Mouse (Mus musculus) heart, postnatal 14 days (tissue): Measurements from ENCODE around the gene Phox2a. TPM values are rescaled to one million over a fixed set of nuclear protein-coding genes. Genes with fewer than 3 reads are reported as not detected.

Source experiments
- DNase-seq, 2 experiments: peaks; one replicate each; pipeline ENCODE4 v3.0.0; 2021 to 2022
- intact Hi-C: fragments of 180-260 bp; cut with DNase I; formaldehyde crosslinking; loops from one replicate; pipeline ENCODE4 v1.15.1; 2025
- long read RNA-seq, 2 experiments: library from polyadenylated mRNA; stranded (forward); transcript quantifications; one replicate each; pipeline ENCODE4 v2.0.0; 2021
- total RNA-seq, 2 experiments: library from RNA; stranded (reverse); gene quantifications; 2 replicates each; pipeline ENCODE4 v1.2.3; 2021

The Phox2a gene
- under 1 TPM; 0.50 to 0.61 TPM for total RNA-seq
- long read RNA-seq, experiment 1 = 0 reads
- long read RNA-seq, experiment 2 = 0 reads

- intact Hi-C loops = no loop called here
- DNase-seq = no peak
These were observed at the start of gene Phox2a for GRCm38 (mm10) chr7:101817861-101818401. Phox2a (plus strand) TSS chr7:101818313.

- intact Hi-C loops = no loop called here
These were observed 48.1 kb upstream of the Phox2a start for GRCm38 (mm10) chr7:101770051-101770450.

DNA sequence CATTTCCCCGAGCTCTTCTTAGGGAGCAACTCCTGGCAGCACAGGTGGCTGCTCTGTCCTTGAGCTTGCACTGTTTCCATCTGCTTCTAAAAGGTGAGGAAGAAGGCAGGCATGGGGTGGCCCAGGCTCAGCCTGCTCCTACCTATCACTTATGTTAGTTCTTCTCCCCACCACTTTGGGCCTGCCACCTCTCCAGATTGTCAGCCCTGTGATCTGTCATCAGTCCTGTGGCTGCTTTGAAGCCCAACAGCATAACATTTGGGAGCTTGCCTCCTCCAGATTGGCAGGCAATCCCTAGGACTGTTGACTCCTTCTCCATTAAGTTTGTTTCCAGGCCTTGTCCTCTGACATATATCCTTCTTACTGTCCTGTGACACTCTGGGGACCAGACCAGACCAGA lies 46.5 kb upstream of the Phox2a start:
- DNase-seq = no peak
- intact Hi-C loops = no loop called here

More at GRCm38 (mm10) chr7:101770051-101770450, 48.1 kb upstream of the Phox2a start:
- DNase-seq = no peak

DNA sequence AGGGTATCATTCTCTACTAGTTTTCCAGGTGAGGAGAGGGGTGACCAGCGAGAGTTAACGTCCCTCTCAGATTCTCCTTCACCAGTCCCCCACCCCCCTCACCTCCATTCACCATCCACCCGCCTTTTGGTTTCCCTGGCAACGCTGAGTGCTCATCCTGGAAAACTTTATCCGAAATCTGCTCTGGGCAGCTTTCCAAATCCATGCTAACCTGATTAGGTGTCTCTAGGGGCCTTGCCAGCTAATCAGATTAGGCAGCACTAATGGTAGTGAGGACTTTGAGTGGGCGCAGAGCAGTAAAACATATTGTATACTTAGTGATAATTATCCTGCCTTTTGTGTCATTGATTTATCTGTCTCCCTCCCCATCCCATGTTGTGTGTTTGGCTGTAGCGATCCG lies 45.4 kb upstream of the Phox2a start:
- DNase-seq = no peak
- intact Hi-C loops = no loop called here

GRCm38 (mm10) chr7:101777053-101777452 lies 41.1 kb upstream of the Phox2a start:
- no peak for DNase-seq
- intact Hi-C loops = no loop called here

- no peak for DNase-seq
- intact Hi-C loops = no loop called here
These were observed 2.4 kb downstream of the Phox2a start for GRCm38 (mm10) chr7:101820295-101821030.

DNA sequence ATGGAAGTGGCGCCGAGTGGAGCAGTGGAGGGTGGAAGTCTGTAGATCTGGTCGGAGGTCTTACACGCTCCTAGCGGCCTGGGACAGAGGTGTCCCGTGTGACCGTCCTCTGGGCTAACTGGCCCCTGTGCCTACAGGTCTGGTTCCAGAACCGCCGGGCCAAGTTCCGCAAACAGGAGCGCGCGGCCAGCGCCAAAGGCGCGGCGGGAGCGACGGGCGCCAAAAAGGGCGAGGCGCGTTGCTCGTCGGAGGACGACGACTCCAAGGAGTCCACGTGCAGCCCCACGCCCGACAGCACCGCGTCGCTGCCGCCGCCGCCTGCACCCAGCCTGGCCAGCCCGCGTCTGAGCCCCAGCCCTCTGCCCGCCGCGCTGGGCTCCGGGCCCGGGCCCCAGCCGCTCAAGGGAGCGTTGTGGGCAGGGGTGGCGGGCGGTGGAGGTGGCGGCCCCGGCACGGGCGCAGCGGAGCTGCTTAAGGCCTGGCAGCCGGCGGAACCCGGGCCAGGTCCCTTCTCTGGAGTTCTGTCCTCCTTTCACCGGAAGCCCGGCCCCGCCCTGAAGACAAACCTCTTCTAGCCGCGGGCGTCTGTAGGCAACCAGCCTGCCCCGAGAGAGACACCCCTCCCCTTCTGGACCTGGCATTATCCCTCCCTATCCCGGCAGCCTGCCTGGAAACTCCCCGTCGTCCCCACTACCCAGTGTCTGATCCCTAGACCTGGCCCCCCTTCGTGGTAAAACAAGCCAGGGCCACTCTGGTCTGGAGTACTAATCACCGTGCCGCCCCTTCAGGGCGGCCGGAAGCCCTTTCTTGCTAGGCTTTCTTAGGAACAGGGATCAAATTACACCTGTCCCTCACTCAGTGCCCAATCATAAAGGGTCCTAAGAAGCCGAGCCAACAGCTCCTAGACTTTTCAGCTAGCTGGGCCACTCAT lies 3.7 kb downstream of the Phox2a start:
- DNase-seq = peak; percentile 64 to 74
- intact Hi-C loops = no loop called here

GRCm38 (mm10) chr7:101822836-101823757 lies 5.0 kb downstream of the Phox2a start:
- intact Hi-C loops = no loop called here
- DNase-seq = peak in 1 of 2 experiments; percentile 43

DNA sequence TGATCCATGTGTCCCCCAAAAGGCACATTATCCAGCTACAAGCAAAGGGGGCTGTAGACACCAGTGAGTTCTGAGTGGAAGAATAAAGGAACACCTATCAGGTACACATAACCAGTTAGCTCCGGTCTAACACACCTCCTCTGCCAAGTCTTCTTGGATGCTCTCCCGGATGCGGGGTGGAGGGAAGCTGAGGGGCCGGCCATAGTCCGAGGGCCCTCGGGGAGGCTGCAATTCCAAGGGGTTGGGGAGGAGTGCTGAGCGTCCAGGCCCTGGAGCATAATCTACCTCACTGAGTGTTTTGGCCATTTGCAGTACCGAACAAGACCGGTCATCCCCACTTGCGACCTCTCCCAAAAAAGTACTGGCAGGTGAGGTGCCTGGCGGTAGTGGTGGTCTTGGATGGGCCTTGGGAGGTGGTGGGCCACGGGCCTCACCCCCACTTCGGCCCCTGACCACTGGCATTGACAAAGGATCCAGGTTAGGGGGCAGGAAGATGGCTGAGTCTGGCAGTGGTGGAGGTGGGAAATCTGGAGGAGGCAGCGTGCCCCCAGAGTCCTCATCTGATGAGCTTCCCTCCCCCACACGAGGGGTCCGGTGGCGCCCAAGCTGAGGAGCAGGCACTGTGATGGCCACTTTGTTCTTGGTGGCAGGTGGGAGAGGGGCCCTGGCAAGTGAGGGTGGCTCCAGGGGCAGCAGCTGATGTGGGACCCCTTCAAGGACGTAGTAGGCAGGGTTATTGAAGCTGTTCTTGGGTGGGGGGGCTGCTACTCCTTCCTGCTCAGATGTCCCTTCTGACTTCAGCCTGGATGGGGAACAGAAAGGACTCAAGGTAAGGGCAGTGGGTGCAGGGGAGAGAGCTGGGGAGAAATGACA lies 5.9 kb downstream of the Phox2a start:
- DNase-seq = peak in 1 of 2 experiments; percentile 47
- intact Hi-C loops = no loop called here

DNA sequence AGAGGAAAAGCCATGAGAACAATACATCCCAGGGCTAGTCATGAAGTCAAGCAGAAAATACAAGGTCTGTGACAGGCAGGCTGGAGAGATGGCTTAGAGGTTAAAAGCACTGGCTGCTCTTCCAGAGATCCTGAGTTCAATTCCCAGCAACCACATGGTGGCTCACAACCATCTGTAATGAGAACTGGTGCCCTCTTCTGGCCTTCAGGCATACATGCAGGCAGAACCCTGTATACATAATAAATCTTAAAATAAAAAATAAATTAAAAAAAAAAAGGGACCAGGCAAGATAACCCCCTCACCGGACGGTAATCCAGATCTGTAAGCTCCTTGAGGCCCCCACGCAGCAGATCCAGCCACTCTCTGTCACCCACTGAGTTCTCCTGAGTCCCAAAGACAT lies 12.3 kb downstream of the Phox2a start:
- intact Hi-C loops = no loop called here
- no peak for DNase-seq

DNA sequence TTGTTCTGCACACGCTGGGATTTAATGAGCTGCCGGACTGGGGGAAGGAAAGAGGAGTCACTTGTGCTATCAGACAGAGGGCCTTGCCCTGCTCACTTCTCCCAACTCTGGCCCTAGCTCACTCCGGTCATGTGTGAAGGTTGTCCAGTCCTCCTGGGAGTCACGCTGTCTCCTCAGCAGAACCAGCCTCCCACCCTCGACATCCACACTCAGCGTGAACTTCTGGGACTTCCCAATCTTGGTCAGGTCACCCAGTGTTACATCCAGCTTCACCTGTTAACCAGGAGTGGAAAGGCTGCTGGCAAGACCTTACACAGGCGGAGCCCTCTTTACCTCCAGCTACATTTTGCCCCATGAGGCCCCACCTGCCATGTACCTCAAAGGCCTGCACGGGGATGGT lies 13.3 kb downstream of the Phox2a start:
- DNase-seq = no peak
- intact Hi-C loops = loop anchor here (1.0 kb wide), 1 partner anchor 149 kb away; no protein-coding TSS in a partner anchor

DNA sequence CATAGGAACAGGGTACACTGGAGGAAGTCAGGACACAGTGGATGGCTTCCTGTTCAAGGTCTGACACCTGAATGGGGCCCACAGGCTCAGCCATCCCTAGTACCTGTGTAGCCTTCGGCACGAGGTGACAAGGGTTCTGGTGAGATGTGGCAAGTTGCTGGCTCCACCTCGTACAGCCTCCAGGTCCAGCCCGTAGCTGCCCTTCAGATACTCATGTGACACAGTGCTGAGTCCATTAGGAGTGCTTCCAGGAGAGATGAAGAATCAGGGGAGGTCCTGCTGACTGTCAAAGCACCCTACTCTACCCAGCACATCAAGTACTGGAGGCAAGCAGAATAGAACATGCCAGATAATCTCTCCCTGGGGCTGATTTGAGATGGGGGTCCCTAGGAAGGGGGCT lies 14.3 kb downstream of the Phox2a start:
- no peak for DNase-seq
- intact Hi-C loops = no loop called here

- intact Hi-C loops = no loop called here
- DNase-seq = no peak
These were observed 15.2 kb downstream of the Phox2a start for GRCm38 (mm10) chr7:101833352-101833751.

DNA sequence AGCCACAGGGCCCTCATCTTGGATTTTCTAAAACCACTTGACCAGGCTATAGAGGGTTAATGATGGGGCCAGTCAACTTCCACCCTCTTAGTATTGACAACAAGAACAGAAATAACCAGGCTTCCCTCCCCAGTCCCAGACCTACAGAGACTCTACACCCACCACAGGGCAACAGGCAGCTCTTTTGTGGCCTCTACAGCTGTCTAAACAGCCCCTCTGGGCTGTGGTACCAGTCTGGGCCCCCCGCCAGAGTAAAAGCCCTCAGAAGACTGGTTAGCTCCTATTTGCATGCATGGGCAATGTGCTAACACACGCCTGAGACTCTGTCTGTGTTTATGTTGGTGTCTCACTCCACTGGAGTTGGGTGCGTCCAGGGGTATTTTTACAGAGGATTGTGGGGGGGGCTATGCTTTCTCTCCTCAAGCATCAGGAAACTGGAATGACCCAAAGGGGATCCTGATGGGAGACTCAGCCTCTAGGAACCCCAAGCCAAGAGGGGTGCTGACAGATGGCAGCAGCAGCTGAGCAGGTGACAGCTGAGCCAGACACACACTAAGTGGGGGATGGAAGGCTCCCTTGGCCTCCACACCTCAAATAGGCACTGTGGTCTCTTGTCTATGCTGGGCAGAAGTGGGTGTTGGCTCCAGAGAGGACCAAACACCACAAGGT lies 15.9 kb downstream of the Phox2a start:
- no peak for DNase-seq

DNA sequence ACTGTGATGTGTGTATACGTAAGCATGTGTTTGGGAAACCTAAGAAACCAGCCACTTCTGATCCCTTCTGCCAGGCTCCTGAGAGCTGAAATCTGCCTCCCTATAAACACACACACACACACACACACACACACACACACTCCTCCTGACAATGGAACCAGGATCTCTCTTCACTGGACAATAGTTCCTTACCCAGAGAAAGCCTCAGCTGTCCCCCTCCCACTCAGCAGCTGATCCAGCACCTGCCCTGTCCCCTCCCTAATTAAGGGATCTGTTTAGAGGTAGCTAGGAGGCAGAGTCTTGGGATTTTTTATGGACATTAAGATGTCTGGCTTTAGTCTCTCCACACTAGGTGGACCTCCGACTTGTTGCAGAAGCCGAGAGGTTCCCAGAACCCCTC lies 16.8 kb downstream of the Phox2a start:
- no peak for DNase-seq
- intact Hi-C loops = loop anchor here (5.0 kb wide), 1 partner anchor 62 kb away; no protein-coding TSS in a partner anchor

More for the DNA sequence above, 15.9 kb downstream of the Phox2a start:
- intact Hi-C loops = no loop called here

DNA sequence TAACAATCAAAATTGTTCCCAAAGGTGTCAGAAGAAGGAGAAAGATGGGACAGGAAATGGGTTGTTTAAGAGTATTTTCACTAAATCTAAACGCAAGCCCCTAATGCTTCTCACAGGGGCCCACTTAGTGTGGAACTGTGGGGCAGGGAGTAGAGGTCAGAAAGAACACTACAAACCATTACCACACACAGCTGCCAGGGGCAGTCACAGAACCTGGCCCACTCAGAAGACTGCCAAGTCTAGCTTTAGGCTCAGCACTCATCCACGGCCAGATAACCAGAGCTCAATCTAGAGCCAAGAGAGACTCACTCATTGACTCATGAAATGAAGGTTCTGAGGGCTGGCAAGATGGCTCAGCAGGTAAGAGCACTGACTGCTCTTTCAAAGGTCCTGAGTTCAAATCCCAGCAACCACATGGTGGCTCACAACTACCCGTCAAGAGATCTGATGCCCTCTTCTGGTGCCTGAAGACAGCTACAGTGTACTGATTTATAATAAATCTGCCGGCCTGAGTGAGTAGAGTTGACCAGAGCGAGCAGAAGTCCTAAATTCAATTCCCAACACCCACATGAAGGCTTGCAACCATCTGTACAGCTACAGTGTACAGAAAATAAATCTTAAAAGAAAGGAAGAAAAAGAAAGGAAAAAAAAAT lies 17.5 kb downstream of the Phox2a start:
- DNase-seq = no peak
- intact Hi-C loops = loop anchor here (5.0 kb wide), 1 partner anchor 62 kb away; no protein-coding TSS in a partner anchor

DNA sequence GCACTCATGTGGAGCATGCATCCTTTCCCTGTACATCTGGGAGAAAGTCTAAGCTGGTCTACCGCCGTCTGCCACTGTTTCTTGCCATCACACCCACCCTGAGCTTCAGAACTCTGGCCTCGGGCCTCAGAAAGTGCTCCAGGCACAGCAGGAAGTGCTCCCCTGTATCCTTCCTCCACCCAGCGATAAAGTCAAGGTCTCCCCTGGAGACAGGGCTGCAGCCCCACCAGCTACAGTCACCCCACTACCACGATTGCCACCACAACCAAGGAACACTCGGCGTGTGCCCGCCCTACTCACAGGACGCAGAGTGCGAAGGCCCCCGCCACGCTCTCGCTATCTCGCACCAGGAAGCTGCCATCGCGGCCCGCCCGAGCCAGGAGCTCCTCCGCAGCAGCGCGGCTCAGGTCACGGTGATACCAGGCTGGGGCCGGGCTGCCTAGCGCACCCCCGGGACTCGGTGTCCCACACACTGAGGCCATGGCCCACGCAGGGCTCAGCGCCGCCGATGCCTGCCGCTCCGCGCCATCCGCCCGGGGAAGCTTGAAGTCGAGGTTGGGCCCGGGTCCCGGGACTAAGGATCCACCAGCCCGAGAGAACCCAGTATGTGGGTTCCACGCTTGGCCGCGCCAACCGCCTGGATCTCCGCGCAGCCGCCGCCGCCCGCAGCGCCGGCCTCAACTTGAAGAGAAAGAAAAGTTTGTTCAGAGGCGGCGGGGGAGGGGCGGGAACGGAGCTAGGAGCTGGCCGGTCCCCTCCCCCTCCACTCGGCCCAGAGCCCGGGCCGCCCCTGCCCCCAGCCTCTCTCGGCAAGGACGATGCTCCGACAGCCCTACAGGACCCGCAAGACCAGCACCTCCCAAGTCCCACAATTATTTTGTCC lies 18.4 kb downstream of the Phox2a start:
- intact Hi-C loops = loop anchor here (5.0 kb wide), 1 partner anchor 61 kb away; no protein-coding TSS in a partner anchor
- DNase-seq = peak; percentile 76
